Mouse (Mus musculus) stomach, embryonic 14.5 days (tissue): ENCODE results near the gene Atg4d. TPM values are rescaled to one million over a fixed set of nuclear protein-coding genes. Genes with fewer than 3 reads are reported as not detected.
A peak's percentile ranks its signal among the peaks of the same experiment; 100 is the strongest.

Experiments
- ATAC-seq: fragments of 200-750 bp; cut with Nextera tagmentation; 2 replicates; pipeline ENCODE4 v1.8.0; 2017; ENCODE audit warnings: low read depth, moderate TSS enrichment; ENCODE audit not compliant: insufficient number of reproducible peaks, insufficient read depth, low FRiP score
- H3K27ac ChIP-seq: fragments of 300-500 bp; sonication (generic); 2 replicates; pipeline ENCODE4 v1.5.1; 2014; ENCODE audit warnings: mild to moderate bottlenecking, low read length, moderate library complexity, mixed read lengths
- H3K27me3 ChIP-seq: fragments of 300-500 bp; sonication (generic); 2 replicates; pipeline ENCODE4 v1.6.1; 2014; ENCODE audit warnings: low read length, control low read depth, mixed read lengths; ENCODE audit not compliant: control insufficient read depth, insufficient read depth
- H3K36me3 ChIP-seq: fragments of 300-500 bp; sonication (generic); 2 replicates; pipeline ENCODE4 v1.6.1; 2014; ENCODE audit warnings: mild to moderate bottlenecking, control low read depth, low read length, moderate library complexity, mixed read lengths; ENCODE audit not compliant: control insufficient read depth, insufficient read depth
- H3K4me1 ChIP-seq: fragments of 300-500 bp; sonication (generic); 2 replicates; pipeline ENCODE4 v1.6.1; 2014; ENCODE audit warnings: low read length, control low read depth, mixed read lengths; ENCODE audit not compliant: control insufficient read depth, insufficient read depth
- H3K4me2 ChIP-seq: fragments of 300-500 bp; sonication (generic); replicated peaks from 2 replicates; pipeline ENCODE4 v1.6.1; 2014; ENCODE audit warnings: low read depth, low read length, control low read depth
- H3K4me3 ChIP-seq: fragments of 300-500 bp; sonication (generic); 2 replicates; pipeline ENCODE4 v1.5.1; 2014; ENCODE audit warnings: low read depth, low read length, control low read depth
- H3K9ac ChIP-seq: fragments of 300-500 bp; sonication (generic); replicated peaks from 2 replicates; pipeline ENCODE4 v1.6.1; 2014; ENCODE audit warnings: low read depth, mild to moderate bottlenecking, control low read depth, low read length, moderate library complexity, mixed read lengths
- H3K9me3 ChIP-seq: fragments of 300-500 bp; sonication (generic); 2 replicates; pipeline ENCODE4 v1.6.1; 2016; ENCODE audit warnings: low read depth, low read length, control low read depth; ENCODE audit not compliant: control insufficient read depth
- WGBS: fragments of 180-500 bp; shearing (Covaris S2); extraction: QIAGEN DNeasy Blood & Tissue Kit; methylation state at CpG from one replicate; pipeline ENCODE4 v1.1.7; 2014; 5-methylcytosine and 5-hydroxymethylcytosine counted together
- polyA plus RNA-seq: library from polyadenylated mRNA; unstranded; fragments of >200 nt; fragmentation: Nextera tagmentation; extraction: Ambion mirVana; gene quantifications from 2 replicates; pipeline ENCODE4 v1.2.1, GENCODE M21; 2014

The Atg4d gene
- polyA plus RNA-seq, 1 experiment from 2014 or later: 38.8 TPM

- H3K9ac ChIP-seq: no peak overlapping the region
- WGBS: 91% methylated on average over 5 of the region's 5 CpGs
- no peak for ATAC-seq
- no peak overlapping the region for H3K4me3 ChIP-seq
- no peaks in the 10 kb centered on the region for H3K9me3 ChIP-seq
- no peak overlapping the region for H3K4me2 ChIP-seq
- H3K27me3 ChIP-seq: no peaks in the 10 kb centered on the region
- H3K4me1 ChIP-seq: peaks cover 7% of the 10 kb centered on the region
- peaks cover 41% of the 10 kb centered on the region for H3K36me3 ChIP-seq
- no peak overlapping the region for H3K27ac ChIP-seq
These were observed 18.5 kb downstream of the Atg4d start for GRCm38 (mm10) chr9:21283591-21283990.

GRCm38 (mm10) chr9:21283994-21284393, 18.9 kb downstream of the Atg4d start:
- Histone ChIP-seq H3K9ac (no peak overlapping the region), H3K9me3 (no peaks in the 10 kb centered on the region), H3K4me2 (no peak overlapping the region), H3K36me3 (peaks cover 43% of the 10 kb centered on the region), H3K4me1 (peaks cover 11% of the 10 kb centered on the region), H3K27ac (no peak overlapping the region), H3K4me3 (no peak overlapping the region), H3K27me3 (no peaks in the 10 kb centered on the region)
- WGBS: 76% methylated on average over 3 of the region's 3 CpGs
- no peak for ATAC-seq

DNA sequence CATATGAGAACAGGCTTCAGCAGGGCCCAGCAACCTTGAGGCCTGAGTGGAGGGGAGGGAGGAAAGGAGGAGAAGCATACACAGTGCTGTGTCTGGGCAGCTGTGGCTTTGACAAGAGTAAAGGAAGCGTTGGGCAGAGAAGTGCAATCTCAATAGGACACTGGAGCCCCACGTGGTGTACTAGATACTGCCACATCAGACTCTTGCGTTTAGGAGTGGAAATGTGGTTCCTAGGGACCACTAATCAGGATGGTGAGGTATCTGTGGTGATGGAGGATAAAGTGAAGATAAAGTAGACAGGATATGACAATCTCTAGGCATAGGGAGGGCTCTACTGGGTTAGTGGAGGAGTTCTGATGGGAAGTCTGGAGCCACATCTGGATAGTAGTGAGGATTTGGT, 21.7 kb downstream of the Atg4d start:
- Histone ChIP-seq H3K4me3 (peak overlapping the region; percentile 63), H3K9ac (no peak overlapping the region), H3K36me3 (peaks cover 24% of the 10 kb centered on the region), H3K9me3 (no peaks in the 10 kb centered on the region), H3K27ac (no peak overlapping the region), H3K4me1 (peaks cover 20% of the 10 kb centered on the region), H3K27me3 (no peaks in the 10 kb centered on the region), H3K4me2 (peak overlapping the region; percentile 62)
- WGBS: 69% methylated on average over 3 of the region's 3 CpGs
- no peak for ATAC-seq

- H3K9ac ChIP-seq: peak within 1 kb of the TSS; percentile 47
These were observed 22.7 kb downstream of the Atg4d start, which contains the start of gene Kri1 for GRCm38 (mm10) chr9:21287571-21288402. Gene Kri1, minus strand, starts transcription at chr9:21287969.

DNA sequence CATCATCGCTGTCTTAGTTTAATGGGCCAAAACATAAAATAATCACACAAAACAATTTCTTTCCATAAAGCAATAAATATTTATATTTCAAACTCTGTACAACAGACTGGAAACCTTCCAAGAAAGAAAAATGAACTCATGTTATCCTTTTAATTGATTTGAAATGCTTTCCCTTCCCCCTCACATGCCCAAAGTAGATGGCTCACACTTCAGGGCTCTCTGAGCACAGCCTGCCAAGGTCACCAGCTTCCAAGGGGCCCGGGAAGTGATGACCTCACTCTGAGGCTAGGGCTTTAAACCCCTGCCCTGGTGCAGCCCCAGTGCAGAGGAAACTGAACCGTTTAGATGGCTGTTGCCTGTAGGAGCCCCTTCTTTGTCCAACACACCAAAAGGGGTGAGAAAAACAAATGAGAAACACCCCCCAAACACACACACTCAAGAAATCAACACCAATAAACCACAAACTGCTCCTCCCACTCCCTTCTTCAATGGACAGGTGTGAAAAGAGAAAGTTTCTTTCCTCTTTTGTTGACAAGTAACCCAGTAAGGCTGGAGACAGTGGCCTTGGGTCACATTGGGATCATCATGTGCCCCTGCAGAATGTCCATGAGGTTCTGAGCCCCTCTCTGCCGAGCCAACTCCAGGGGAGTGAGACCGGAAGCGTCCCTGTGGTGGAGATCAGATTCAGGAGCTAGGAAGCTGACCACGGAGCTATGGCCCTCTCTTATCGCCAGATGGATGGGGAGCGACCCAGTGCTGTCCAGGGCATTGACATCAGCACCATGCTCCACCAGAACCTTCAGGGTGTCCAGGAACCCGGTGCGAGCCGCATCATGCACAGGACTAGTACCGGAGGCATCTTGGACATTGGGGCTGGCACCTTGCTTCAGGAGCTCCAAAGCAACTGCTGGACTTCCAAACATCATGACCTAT, 23.6 kb downstream of the Atg4d start:
- Histone ChIP-seq H3K27ac (peak overlapping the region; percentile 80; the same call in 1 of the 2 replicates), H3K27me3 (no peaks in the 10 kb centered on the region), H3K9me3 (no peaks in the 10 kb centered on the region), H3K9ac (0 out of 2 replicates have a peak overlapping the region, but pooled peaks have one; percentile 28), H3K4me2 (peak overlapping the region; percentile 62), H3K36me3 (peaks cover 16% of the 10 kb centered on the region; the same call in 1 of the 2 replicates), H3K4me1 (peaks cover 20% of the 10 kb centered on the region), H3K4me3 (peak overlapping the region; percentile 63)
- 73% methylated on average over 13 of the region's 13 CpGs for WGBS
- no peak for ATAC-seq

More at GRCm38 (mm10) chr9:21287571-21288402, 22.7 kb downstream of the Atg4d start, which contains the start of gene Kri1:
- peak within 1 kb of the TSS; percentile 80 for H3K27ac ChIP-seq
- peak; percentile 80 for ATAC-seq
- H3K36me3 ChIP-seq: peaks cover 17% of the 10 kb centered on the region; the same call in 1 of the 2 replicates
- no peaks in the 10 kb centered on the region for H3K27me3 ChIP-seq
- peaks cover 20% of the 10 kb centered on the region for H3K4me1 ChIP-seq
- H3K9me3 ChIP-seq: no peaks in the 10 kb centered on the region
- WGBS: 1% methylated on average over 59 of the region's 59 CpGs
- peak within 1 kb of the TSS; percentile 63 for H3K4me3 ChIP-seq
- peak within 1 kb of the TSS; percentile 62 for H3K4me2 ChIP-seq

DNA sequence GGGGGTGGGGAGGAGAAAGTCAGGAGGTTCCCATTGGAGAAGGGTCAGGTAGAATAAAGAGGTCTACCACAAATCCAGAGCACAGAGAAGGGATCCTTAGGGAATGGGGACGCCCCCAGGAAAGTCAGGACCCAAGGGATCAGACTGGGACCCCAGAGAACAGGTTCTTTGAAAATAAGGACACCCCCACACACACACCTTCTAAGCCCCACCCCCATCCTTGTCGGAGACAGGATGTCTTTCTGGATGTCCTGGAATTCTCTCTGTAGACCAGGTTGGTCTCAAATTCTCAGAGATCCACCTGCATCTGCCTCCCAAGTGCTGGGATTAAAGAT, 24.2 kb downstream of the Atg4d start:
- WGBS: 85% methylated on average over 2 of the region's 2 CpGs
- Histone ChIP-seq H3K9ac (no peak overlapping the region), H3K36me3 (peaks cover 10% of the 10 kb centered on the region; the same call in 1 of the 2 replicates), H3K9me3 (no peaks in the 10 kb centered on the region), H3K27ac (no peak overlapping the region), H3K4me1 (peaks cover 20% of the 10 kb centered on the region), H3K4me2 (peak overlapping the region; percentile 61; the same call in 1 of the 2 replicates), H3K27me3 (no peaks in the 10 kb centered on the region), H3K4me3 (0 out of 2 replicates have a peak overlapping the region, but pooled peaks have one; percentile 69)
- ATAC-seq: no peak

GRCm38 (mm10) chr9:21290589-21290988, 25.5 kb downstream of the Atg4d start:
- Histone ChIP-seq H3K27ac (peak overlapping the region; percentile 63), H3K4me3 (peak overlapping the region; percentile 69), H3K27me3 (no peaks in the 10 kb centered on the region), H3K4me1 (peaks cover 20% of the 10 kb centered on the region), H3K4me2 (peak overlapping the region; percentile 61), H3K9me3 (no peaks in the 10 kb centered on the region), H3K9ac (peak overlapping the region; percentile 60), H3K36me3 (peaks cover 3% of the 10 kb centered on the region; the same call in 1 of the 2 replicates)
- WGBS: 1% methylated on average over 20 of the region's 20 CpGs
- no peak for ATAC-seq
